Mouse (Mus musculus): Measurements from ENCODE around the gene Ptges2. TPM values are rescaled to one million over a fixed set of nuclear protein-coding genes. Genes with fewer than 3 reads are reported as not detected.

Gene Ptges2
- total RNA-seq, 4 experiments from 2014 or later: 46.9 to 51.4 (median 49.9) TPM

- DNase-seq (ENCODE audit: low spot score in 2 of 2): no peak
Observed at GRCm38 (mm10) chr2:32413936-32414335, 18.2 kb downstream of the Ptges2 start.

- no peak for DNase-seq (ENCODE audit: low spot score in 2 of 2)
Observed at GRCm38 (mm10) chr2:32415801-32416200, 20.1 kb downstream of the Ptges2 start.

GRCm38 (mm10) chr2:32416556-32416955, 20.9 kb downstream of the Ptges2 start:
- no peak for DNase-seq (ENCODE audit: low spot score in 2 of 2)

- DNase-seq (ENCODE audit: low spot score in 2 of 2): no peak
Observed at GRCm38 (mm10) chr2:32417486-32417885, 21.8 kb downstream of the Ptges2 start.

GRCm38 (mm10) chr2:32418430-32419151, 22.9 kb downstream of the Ptges2 start:
- no peak for DNase-seq (ENCODE audit: low spot score in 2 of 2)

DNA sequence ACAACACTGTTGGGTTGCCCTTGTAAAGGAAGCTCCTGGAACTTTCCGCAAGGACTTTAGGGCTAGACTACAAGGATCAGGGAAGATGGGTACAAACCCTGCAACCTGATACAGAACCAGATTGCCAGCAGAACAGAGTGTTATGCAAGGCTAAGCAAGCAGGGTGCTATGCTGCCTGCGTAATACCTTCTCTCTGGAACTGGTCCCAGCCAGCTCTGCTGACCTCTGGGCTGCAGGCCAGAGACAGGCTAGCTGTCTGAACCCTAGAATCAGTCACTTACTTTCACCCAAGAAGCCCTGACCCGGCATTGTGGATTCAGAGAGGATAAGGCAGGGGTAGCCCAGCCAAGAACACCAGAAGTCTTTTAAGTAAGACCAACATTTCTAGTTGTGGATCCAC, 23.7 kb downstream of the Ptges2 start:
- DNase-seq (ENCODE audit: low spot score in 2 of 2): no peak

DNA sequence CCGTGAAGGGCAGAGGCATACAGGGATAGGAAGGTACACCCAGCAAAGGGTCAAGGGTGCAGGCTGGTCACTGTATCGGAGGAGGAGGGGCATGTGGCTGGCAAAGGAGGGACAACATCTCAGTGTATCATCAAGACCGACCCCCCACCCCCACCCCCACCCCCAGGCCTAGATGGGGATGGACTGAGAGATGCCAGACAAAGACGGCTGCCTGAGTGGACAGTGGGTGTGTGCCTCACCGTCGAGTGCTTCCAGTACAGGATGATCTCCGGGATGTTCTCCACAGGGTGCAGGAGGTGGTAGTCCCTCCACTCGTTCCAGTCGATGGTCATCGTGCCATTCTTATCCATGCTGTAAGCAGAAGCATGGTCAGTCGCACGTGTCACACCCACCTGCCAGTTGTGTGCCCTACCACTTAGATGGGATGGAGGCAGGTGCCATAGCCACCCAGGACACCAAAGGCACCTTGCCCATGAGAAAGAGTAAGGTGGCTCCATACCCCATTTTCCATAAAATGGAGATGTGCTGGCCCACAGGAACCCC, 24.4 kb downstream of the Ptges2 start:
- DNase-seq (ENCODE audit: low spot score in 2 of 2): no peak

DNA sequence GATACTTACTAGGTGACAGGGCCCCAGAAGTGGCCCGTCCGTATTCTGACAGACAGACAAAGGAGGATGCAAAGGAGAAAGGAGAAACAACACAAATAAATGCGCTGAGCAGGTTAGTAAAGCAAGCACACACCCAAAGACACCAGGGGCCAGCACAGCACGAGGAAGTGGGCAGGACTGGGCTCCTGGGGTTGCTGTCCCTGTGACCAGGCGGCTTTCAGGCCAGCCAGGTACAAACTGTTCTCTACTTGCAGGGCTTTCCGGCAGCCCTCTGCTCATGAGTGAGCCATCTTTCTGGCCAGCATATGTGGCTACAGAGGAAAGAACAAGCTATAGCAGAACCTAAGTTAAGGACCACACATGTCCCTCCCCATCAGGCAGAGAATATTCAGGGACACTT, 25.0 kb downstream of the Ptges2 start:
- DNase-seq (ENCODE audit: low spot score in 2 of 2): no peak

DNA sequence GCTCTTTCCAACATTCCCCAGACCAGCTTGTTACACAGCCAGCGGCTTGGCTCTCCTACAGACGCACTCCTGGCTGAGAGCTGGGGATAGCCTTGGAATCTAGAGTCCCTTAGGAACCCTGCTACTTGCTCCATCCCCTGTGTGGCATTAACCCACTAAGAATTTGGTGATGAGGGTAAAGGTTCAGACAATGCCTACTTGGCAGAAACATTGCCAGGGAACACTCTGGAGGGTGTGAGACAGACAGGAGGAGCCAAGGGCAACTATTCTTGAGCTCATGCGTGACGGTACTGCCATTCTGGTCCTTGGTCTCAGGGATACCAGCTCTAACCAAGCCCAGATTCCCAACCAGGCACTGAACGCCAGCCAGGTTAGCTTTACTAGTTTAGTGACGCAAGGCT, 26.2 kb downstream of the Ptges2 start:
- DNase-seq (ENCODE audit: low spot score in 2 of 2): no peak

DNA sequence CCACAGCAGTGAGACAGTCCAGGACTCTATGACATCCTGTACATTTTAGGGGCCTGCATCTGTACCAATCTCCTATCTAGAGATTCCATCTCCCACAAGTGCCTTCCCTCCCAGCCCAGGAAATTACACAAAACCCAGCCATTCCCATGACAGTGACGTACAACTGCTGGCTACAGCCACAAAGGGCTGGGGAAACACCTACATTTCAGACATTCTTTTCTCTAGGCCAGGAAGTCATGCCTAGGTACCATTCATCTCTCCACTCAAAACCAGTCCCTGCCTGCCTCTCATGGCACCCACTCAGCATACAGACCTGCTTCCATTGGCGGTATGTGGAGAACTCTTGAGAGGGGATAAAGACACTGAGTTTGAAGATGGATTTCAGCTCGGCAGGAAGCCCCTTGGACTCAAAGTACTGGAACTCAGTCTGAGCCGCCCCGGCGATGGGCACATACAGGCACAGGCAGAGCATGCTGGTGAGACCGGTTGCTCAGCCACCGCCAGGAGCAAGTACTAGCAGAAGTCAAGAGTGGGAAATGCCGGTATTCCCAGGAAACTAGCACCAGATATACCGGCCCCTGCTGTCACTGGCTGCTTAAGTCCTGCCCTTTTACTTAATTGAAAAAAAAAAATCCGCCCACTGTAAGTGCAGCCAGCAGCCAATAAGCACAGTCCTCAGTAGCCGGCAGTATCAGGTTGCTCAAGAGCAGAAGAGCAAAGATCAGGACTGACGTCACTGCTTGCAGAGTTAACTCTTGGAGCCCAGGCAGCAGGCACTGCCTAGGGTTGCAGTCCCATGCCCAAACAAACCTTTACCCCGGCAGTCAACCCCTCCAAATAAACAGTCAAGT, 28.0 kb downstream of the Ptges2 start:
- DNase-seq (ENCODE audit: low spot score in 2 of 2): no peak

- DNase-seq (ENCODE audit: low spot score in 2 of 2): no peak
Observed at GRCm38 (mm10) chr2:32424796-32425195, 29.1 kb downstream of the Ptges2 start.

DNA sequence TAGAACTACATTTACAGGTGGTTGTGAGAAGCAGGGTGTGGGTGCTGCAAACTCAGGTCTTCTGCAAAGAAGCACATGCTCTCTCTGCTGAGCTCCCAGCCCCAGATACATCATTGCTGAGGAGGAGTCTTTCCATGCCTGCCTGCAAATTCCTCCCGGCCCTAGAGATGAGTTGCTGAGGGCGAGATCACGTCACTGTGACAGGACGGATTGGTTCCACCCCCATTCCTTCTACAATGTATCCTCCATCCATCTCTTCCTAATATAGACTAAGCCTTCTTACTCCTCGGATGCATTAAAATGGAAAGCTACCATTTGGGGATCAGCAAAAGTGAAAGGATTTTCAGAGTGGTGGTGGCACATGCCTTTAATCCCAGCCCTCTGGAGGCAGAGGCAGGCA, 29.9 kb downstream of the Ptges2 start:
- no peak for DNase-seq (ENCODE audit: low spot score in 2 of 2)

DNA sequence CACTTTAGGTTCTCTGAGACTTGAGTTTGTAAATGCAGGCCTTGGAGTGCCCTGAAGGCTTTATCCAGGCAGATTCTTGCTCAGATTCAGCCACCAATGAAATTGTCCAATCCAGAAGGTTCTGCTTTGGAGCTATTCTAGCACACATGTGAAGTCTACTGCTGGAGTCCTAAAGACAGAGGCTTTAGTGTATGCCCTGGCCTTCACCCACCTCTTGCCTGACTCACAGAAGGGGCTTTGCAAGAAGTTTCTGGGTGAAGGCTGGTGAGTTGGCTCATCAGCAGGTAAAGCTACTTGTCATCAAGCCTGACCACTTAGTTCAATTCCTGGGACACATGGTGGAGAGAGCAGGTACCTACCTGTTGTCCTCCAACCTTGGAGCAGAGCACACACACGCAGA, 30.4 kb downstream of the Ptges2 start:
- DNase-seq (ENCODE audit: low spot score in 2 of 2): no peak

DNA sequence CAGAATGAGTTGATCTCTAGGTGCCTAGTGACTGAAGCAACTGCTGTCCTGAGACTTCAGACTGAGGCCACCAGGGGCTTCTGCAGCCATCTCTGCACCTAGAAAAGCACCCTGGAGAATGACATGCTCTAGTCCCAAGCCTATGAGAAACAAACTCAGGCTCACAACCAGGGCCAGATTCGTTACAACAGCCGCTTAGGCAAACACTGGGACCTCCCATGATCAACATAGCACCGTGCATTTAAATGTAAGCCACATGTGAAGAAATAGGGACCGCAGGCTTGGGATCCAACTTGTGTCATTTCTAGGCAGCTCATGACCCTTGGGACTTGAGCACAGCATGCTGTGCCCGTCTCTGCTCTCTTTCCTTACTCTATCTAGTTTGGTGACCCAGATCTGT, 32.0 kb downstream of the Ptges2 start:
- DNase-seq (ENCODE audit: low spot score in 2 of 2): no peak

DNA sequence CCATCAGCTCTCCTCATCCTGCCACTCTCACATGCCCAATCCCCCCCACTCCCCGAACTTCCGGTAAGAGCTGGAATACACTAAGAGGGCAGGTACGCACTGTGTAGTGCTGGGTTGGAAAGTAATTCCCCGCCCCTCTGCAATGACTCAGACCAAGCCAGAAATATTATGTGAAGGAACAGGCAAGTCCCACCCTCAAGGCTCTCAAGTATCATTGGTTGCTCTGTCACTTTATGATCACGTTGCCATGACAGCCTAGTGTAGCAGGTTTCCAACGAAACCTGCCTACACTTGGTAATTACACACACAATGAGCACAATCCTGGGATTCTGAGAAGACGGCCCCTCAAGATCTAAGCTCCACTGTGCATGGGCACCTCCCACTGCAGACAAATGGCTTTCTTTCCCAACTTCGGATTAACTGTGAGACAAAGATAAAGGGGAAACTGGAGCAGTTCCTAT, 32.6 kb downstream of the Ptges2 start:
- DNase-seq (ENCODE audit: low spot score in 2 of 2): peak in 1 of 2 experiments; percentile 81

DNA sequence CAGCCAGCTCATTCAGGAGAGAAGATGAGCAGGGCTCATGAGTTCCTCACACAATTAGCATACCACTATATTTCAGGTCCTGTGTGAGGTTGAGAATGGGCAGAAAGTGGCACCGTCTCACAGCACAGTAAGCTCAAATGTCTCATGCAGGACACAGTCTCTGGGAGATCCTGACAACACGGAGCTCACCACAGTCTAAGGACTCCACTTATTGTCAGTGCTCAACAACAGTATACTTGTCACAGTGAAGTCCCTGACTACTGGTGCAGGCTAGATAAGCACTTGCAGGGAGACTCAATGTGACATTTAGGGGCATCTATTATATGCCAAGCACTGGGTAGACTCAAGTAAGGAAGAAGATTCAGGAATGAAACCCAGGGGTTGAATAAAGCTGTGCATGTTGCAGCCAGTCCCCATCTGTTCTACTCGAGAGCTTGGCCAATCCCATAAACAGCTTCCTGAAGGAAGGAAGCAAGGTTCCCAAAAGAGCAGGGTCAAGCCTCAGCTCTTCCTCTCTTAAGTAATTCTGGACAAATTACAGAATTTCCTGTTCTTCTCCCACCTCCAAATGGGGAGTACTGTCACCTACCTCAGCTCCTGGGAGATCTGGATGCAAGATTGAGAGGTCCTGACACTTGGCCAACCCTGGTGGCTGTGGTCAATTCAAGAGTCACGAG, 33.7 kb downstream of the Ptges2 start:
- no peak for DNase-seq (ENCODE audit: low spot score in 2 of 2)

DNA sequence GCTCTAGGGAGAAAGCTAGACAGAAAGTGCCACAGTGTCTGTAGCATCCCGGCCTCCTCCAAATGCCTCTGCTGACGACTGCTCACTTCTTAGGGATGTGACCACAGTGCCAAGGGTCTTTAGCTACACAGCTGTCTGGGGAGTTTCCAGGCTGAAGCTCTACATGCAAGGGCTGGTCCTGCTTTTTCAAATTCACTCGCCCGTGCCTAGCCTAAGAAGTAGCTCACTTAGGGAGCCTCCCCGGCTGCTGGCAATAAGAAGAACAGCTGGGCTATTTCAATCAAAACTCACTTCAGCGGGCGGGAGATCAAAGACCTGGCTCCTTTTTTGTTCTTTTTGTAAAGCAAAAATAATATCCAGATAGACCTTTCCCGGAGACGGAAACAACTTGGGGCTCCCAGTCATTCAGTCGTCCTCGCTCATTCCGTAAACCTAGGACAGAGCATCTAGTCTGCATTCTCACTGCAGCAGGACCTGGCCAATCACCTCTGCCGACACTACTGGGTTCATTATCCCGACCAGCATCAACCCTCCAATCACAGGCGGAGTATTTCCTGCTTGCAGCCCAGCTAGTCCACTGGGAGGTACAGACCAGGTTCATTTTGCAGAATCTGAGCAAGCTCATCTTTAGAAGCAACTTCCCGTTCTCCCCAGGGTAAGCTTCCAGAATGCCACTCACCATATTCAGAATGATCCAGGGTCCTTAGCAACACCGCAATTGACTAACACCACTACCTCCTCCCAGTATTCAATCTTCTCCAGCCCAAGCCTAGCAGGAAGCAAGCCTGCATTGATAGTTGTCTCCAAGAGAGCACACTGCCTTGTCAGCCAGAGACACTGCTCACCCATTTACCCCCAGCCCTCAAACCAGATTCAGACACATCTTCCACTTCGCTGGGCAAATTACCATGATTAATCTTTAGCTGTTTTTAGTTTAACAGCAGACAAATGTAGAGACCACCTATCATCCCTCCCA, 35.3 kb downstream of the Ptges2 start:
- peak; percentile 75 to 94 for DNase-seq (ENCODE audit: low spot score in 2 of 2)

DNA sequence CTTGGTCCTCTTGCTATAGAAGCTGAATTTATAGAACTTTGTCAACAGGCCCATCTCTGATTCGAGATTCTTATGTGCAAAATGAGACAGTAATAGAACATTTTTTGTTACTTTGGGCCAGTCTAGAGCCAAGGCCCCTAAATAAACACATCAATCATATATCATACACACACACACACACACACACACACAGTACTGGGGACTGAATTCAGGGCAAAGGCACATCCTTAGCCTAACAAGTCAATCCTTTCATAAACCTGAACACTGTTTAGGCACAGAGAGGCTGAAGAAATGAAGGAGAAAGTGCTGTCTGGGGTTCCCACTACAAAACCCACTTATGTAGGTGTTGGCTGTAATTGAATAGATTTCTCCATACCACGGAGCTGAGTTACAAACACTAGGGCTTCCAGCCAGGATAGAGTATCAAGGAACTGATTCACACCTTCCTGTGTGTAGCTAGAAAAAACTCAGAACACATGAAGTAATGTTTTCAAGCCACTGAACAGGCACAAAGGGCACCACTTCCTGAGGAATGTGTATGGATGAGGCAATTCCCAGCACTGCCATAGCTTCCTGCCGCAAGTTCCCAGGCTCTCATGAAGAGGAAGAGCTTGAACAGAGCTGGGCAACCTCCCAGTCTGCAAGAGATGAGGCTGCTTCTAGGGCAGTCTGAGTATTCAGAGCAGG, 41.1 kb downstream of the Ptges2 start:
- no peak for DNase-seq (ENCODE audit: low spot score in 2 of 2)

GRCm38 (mm10) chr2:32437612-32438166, 42.0 kb downstream of the Ptges2 start:
- no peak for DNase-seq (ENCODE audit: low spot score in 2 of 2)

DNA sequence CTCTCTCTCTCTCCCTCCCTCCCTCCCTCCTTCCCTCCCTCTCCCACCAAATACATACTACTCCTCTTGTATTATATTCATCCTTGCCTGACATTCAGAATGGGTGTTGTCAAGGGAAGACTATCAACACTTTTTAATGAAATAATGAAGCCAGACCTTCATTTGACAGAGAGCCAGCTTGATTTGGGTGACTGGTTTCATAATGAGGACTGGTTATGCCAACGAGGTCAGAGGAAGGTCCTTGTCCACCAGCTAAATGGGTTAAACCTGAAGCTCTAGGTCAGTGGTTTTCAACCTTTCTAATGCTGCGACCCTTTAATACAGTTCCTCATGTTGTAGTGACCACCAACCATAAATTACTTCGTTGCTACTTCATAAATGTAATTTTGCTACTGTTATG, 43.0 kb downstream of the Ptges2 start:
- DNase-seq (ENCODE audit: low spot score in 2 of 2): no peak

Measured in left cerebral cortex, adult 8-10 months (tissue).